Mouse (Mus musculus): ENCODE results near the gene Sema3b.

Gene Sema3b

GRCm38 (mm10) chr9:107632478-107632877 is 23.4 kb upstream of the Sema3b start:
- DNase-seq: peak; percentile 52

GRCm38 (mm10) chr9:107631861-107632260 is 22.8 kb upstream of the Sema3b start:
- DNase-seq: no peak

- DNase-seq: no peak
Measured at GRCm38 (mm10) chr9:107631311-107631826, 22.3 kb upstream of the Sema3b start.

GRCm38 (mm10) chr9:107630576-107630975 is 21.5 kb upstream of the Sema3b start:
- DNase-seq: no peak

- DNase-seq: peak; percentile 34
Measured at GRCm38 (mm10) chr9:107629901-107630425, 20.9 kb upstream of the Sema3b start.

GRCm38 (mm10) chr9:107629411-107629730 is 20.3 kb upstream of the Sema3b start:
- no peak for DNase-seq

- DNase-seq: peak; percentile 72
Measured at GRCm38 (mm10) chr9:107628721-107629410, 19.8 kb upstream of the Sema3b start.

- DNase-seq: no peak
Measured at GRCm38 (mm10) chr9:107627387-107628255, 18.6 kb upstream of the Sema3b start.

GRCm38 (mm10) chr9:107626844-107627277 is 17.8 kb upstream of the Sema3b start:
- DNase-seq: peak; percentile 75

GRCm38 (mm10) chr9:107626158-107626843 is 17.3 kb upstream of the Sema3b start:
- DNase-seq: no peak

- DNase-seq: no peak
Measured at GRCm38 (mm10) chr9:107625351-107626128, 16.5 kb upstream of the Sema3b start.

- no peak for DNase-seq
Measured at GRCm38 (mm10) chr9:107624951-107625350, 15.9 kb upstream of the Sema3b start.

GRCm38 (mm10) chr9:107624539-107624938 is 15.5 kb upstream of the Sema3b start:
- DNase-seq: peak; percentile 56

- no peak for DNase-seq
Measured at GRCm38 (mm10) chr9:107620954-107621353, 11.9 kb upstream of the Sema3b start.

GRCm38 (mm10) chr9:107619546-107619879 is 10.5 kb upstream of the Sema3b start:
- no peak for DNase-seq

- DNase-seq: peak; percentile 89
Measured at GRCm38 (mm10) chr9:107618778-107619545, 9.9 kb upstream of the Sema3b start.

GRCm38 (mm10) chr9:107618098-107618497 is 9.1 kb upstream of the Sema3b start:
- no peak for DNase-seq

GRCm38 (mm10) chr9:107617461-107617860 is 8.4 kb upstream of the Sema3b start:
- DNase-seq: no peak

- DNase-seq: no peak
Measured at GRCm38 (mm10) chr9:107615035-107615434, 6.0 kb upstream of the Sema3b start.

GRCm38 (mm10) chr9:107612945-107613569 is 4.0 kb upstream of the Sema3b start:
- DNase-seq: no peak
